Mouse (Mus musculus) gastrocnemius, postnatal 4 days (tissue): Measurements from ENCODE around the gene Retreg3. TPM values are rescaled to one million over a fixed set of nuclear protein-coding genes. Genes with fewer than 3 reads are reported as not detected.
"Not testable (repeated sequence)": the region's sequence is repeated elsewhere in the genome, so short reads cannot be mapped to it uniquely, and the experiment has no call there.

Source experiments
- DNase-seq, 2 experiments: peaks; one replicate each; pipeline ENCODE4 v3.0.0; 2021 to 2022; ENCODE audit warnings: low spot score in 2 of 2, mixed read lengths in 2 of 2
- long read RNA-seq, 2 experiments: library from polyadenylated mRNA; stranded (forward); transcript quantifications; one replicate each; pipeline ENCODE4 v2.0.0; 2021
- total RNA-seq, 2 experiments: library from RNA; stranded (reverse); gene quantifications; 2 replicates each; pipeline ENCODE4 v1.2.3; 2021

Retreg3 gene
- 10 to 100 TPM; 41.6 to 42.9 TPM for total RNA-seq
- long read RNA-seq, experiment 1, transcript Retreg3-201 (9 exons, 3,165 nt) = major isoform, 10 of 15 reads
- long read RNA-seq, experiment 1, partial matches to known transcripts = 1 of 15 reads
- long read RNA-seq, experiment 1, other reads (novel, unspliced or antisense) = 3 of 15 reads
- long read RNA-seq, experiment 2, transcript Retreg3-201 (9 exons, 3,165 nt) = major isoform, 15 of 22 reads
- long read RNA-seq, experiment 2, partial matches to known transcripts = 0 of 22 reads
- long read RNA-seq, experiment 2, other reads (novel, unspliced or antisense) = 6 of 22 reads

DNA sequence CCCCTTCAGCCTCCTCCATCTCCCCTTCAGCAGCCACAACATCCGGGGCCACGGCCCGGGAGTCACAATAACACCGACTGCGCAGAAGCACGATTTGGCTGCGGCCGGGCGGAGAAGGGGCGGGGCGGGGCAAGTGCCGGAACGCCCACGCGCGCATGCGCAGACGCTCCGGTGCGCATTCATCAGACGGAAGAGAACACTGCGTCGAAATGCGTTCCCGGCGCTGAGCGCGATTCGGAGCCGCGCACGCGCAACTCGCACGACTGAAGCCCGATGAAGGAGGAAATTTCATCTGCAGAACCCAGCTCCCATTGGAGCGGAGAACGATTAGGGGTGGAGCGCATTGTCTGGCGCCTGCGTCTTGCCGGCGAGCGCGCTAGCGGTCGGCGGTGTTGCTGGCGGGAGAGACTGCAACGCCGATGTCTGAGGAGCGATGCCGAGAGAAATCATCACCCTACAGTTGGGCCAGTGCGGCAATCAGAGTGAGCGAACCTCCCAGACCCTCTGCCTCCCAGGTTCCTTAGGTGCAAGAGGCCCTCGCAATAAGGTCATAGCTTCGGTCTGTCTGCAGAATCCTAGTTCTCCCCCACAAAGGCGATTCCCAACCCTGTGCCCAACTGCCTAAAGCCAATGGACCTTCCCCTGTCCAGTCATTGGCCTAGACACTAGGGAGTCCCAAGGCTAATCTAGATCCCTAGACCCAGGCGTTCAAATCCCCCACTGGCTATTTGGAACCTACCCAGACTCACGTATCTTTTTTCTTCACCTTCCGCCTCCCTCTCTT, at the start of gene Retreg3, which contains the start of gene Tubg1:
TSS of gene Retreg3 (minus strand) at position 133 of the 784 bp plus-strand sequence.
TSS of gene Tubg1 (plus strand) at position 178 of the 784 bp plus-strand sequence.
- DNase-seq = peak; percentile 99

DNA sequence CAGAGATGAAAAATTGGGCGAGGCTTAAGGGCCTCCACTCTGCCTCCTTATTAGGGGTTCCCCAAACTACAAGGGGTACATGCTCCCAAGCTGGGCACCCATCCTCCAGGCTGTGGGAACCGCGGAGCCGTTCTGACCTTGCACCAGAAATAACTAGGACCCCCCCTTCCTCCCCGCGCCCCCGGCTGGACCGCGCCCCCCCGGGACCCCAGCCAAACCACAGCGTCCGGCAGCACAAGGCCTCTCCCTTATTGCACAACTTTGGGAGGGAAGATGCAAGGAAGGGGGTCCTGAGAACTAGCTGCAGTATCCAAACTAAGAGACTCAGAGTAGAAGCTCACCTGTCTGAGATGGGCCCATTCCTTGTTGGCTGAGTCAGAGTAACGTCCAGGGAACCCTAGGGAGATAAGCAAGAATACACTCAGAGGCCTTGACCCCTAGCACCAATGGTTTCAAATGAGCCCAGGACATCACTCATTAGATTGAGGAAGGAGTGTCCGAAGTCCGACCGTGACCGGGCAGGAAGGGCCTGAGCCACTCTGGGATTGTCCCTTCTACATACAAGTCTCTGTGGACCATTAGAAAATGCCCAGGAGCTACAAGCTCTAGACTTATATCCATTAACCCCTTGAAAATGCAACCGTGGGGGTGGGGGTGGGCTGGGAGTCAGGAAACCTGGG, 48.7 kb upstream of the Retreg3 start:
- no peak for DNase-seq

DNA sequence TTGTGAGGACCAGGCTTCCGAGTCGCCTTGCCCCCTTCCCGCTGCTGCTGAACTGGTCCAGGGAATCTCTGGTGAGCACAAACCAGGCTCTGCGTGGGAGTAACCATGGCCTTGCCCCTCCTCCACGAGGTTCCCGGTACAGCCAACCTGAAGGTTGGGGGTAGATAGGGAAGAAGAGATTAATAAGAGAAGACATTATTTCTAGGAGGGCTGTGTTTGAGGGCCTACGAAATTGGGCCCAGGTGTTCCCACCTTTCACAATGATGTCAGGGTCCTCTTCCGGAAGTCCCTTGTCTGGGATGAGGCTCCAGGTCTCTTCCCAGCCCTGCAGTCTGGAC, 48.2 kb upstream of the Retreg3 start:
- DNase-seq = no peak

DNA sequence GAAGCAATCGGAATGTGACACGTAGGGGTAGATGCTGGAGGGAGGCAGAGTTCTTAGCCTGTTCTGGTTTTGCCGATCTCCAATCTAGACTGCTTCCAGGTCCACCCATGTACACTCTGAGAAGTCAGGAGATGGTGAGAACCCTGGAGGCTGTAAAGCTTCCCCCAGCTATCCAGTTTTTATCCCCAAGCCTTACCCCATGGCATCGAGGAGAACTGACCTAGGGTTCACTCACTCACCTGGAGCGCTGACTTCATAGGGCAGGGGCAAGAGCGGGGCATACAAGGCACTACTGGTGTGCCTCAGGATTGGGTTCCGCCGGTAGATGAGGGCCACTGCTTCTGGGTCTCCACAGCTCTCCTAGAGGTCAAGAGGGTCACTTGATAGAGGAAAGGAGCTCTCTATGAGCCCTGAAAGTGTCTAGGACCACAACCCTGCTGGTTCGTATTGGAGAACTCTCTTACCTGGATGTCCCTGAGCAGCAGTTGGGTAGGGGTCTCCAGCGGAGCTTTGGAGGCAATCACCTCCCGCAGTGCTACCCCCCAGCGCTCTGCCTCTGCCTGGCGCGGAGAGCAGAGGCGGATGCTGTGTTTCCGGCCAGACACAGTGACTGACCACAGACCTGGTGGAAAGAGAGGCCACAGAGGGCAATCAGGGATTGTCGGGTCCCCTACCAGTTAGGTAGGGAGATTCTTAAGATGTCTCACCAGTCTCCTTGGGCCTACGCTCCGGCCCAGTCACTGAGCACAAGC, 47.7 kb upstream of the Retreg3 start:
- no peak for DNase-seq

DNA sequence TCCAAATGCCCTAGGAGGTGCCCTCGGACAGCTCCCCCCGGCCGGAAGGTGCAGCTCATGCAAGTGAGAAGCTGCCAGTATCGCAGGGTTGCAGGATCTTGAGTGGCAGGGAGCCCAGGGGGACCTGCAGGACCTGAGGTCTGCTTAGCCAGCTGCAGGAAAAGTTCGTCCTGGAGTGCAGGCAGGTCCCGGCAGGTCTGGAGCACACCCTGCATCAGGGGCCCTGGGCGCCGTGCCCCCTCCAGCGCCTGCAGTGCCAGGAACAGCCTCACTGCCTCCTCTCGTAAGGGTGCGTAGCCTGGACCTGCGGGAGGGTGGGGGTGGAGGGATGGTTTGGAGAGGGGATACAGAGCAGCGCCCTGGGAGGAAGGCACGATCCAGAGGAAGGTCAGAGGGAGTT, 46.7 kb upstream of the Retreg3 start:
- no peak for DNase-seq

DNA sequence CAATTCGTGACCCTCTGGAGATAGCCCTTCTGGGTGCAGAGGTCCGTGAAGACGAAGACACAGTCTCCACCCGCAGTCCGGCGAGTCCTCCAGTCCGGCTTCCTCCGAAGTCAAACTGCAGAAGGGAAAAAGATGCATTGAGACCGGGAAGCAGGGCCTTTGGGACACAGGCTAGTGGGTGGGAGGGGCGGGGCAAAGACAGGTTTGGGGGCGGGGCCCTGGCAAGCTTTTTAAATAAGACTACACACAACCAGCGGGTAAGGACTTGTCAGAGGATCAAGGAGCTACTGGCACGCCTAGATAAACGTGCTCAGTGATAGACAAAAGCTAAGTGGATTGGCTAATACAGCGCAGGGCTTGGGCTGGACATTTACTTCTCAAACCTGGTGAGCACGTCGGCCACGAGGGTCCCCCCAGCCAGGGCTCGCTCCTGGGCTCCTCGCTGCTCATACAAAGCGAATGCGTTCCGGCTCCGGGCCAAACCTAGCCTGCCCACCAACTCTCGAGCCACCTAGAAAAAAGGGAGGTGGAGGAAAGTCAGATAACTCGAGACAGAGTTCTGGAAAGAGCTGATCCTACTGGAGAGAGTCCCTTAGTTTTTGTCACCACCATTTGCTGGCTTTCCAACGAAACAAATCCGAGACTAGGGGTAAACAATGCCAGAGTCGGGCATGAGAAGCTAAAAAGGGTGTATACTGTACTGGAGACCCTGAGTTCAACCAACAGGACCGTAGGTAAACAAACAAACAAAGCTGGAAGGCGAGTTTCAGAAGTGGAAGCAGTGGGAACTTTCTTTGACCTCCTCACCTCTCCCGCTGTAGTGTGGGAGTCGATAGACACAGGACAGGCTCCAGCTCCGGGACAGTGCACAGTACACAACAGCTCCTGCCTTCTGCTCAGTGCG, 45.2 kb upstream of the Retreg3 start:
- no peak for DNase-seq

DNA sequence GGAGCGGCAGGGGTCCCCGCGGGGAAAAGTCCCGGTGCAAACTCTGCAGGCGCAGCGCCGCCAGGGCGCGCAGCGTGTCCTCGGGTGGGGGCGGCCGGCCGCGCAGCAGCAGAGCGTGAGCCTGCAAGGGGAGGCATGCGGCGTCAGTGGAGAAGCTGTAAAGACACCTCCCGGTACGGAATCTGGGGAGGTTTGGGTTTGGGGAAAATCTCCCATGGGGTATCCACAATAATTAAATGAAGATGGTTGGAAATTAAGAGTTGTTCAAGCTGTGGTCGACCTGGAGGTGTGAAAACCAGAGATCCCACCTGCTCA, 44.6 kb upstream of the Retreg3 start:
- DNase-seq = no peak

DNA sequence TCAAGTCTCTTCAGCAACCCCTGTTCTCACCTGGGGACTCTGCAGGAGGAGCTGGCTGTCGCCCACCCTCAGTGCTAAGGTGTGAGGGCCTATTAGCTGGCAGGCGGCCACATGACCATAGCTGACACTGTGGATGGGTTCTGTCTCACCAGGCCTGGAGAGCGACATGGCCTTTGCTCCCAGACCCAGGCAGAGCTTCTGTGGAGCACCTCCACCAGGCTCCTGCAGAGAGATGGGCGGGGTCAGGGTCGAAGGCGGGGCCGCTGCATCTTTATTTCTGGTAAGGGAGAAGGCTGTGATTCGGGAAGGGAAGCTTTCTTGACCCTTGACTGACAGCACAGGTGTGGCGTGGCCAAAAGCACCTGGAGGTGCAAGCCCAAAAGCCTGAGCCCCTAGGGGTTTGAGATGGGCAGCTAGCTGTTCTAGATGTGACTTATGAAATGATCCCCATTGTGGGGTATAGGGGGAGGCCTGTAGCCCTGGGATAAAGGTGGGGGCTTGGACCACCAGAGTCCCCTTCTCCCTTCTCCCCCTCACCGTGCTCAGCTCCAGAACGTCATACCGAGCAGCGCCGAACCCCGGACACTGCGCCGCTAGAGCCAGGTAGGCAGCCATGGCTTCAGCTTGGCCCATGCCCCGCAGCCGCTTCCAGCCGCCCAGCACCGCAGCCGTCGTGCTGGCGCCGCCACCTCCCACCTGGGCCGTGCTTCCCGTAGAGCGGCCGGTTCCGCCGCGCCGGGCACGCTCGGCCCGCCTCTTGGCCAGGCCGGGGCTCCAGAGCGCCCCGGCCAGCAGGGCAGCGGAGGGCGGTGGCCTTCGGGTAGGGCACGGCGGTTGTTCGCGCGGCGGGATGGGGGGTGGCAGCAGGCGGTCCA, 44.0 kb upstream of the Retreg3 start:
- no peak for DNase-seq

DNA sequence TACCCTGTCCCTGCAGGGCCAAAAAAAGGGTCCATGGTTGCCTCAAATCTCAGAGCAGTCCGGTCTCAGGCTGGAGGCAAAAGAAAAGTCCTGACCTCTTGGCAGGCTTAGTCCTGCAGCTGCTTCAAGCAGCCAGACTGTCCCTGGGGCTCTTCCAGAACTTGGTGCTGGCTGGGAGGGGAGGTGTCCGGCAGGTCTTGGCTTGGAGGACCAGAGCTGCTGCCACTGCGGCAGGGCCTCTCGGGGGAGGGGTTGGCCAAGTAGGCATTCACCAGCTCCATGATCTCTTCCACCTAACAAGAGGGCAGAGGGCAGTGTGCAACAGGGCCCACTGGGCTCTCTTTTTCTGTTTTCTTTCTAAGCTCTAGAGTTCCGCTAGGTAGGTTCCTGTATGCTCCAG, 43.1 kb upstream of the Retreg3 start:
- peak in 1 of 2 experiments; percentile 74 for DNase-seq

DNA sequence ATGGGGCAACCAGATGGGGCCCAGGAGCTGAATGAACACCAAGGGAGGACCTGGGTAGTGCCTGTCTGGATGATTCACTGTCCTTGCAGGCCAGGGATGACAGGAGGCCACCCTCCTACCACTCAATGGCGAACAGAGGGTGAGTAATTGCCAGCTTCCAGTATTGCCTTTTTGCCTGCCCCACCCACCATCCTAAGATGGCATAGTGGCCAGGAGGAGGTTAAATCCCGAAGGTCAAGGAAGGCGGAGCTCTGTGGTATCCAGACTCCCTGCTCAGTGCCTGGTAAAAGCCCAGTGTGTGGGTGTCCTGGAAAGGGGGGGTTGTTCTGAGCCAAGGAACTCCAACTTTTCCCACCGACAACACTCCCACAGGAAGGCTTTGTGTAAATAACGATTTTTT, 42.6 kb upstream of the Retreg3 start:
- no peak for DNase-seq

DNA sequence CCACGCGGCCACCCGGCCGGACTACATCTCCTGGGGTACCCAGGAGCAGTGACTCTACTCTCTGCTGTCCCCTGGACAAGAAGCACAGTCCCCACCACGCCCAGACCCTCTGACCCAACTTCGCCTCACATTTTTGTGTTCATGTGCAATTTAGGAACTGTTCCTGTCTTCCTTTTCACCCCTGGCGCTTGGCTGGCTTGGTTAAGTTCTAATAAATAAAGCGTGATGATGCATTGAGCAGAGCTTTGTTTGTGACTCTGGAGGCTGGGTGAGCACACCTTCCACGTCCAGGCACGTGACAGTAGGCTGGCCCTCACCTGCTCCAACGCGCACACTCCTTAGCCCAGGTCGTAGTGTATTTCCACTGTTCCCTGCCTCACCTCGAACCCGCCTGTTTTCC, 41.9 kb upstream of the Retreg3 start:
- no peak for DNase-seq

DNA sequence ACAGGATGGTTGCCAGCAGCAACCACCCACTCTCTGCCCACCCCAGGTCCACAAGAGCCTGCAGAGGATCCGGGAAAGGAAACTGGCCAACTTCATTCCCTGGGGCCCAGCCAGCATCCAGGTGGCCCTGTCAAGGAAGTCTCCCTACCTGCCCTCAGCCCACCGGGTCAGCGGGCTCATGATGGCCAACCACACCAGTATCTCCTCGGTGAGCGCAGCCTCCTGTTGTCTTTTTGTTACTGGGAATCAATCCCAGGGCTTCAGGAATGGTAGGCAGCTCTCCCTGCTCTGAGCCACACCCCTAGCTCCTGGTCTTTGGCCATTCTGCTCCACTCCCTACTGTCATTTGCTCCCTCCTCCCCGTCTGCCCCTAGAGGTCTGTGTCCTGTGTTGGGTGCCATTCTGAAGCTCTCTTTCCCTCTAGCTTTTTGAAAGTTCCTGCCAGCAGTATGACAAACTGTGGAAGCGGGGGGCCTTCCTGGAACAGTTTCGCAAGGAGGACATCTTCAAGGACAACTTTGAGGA, 41.4 kb upstream of the Retreg3 start:
- not testable (repeated sequence) for DNase-seq

DNA sequence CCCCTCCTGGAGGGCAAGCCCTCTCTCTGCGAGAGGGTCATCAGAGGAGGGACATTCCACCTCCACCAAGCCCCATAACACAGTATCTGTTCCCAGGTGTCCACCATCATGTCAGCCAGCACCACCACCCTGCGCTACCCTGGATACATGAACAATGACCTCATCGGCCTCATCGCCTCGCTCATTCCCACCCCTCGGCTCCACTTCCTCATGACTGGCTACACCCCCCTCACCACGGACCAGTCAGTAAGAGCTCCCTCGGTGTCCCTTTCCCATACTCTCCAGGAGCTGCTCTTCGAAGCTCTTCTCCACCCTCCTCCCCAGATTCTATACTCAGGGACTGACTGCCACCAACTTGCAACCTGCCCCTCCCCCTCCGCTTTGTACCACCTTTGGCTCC, 40.5 kb upstream of the Retreg3 start:
- DNase-seq = peak in 1 of 2 experiments; percentile 10

DNA sequence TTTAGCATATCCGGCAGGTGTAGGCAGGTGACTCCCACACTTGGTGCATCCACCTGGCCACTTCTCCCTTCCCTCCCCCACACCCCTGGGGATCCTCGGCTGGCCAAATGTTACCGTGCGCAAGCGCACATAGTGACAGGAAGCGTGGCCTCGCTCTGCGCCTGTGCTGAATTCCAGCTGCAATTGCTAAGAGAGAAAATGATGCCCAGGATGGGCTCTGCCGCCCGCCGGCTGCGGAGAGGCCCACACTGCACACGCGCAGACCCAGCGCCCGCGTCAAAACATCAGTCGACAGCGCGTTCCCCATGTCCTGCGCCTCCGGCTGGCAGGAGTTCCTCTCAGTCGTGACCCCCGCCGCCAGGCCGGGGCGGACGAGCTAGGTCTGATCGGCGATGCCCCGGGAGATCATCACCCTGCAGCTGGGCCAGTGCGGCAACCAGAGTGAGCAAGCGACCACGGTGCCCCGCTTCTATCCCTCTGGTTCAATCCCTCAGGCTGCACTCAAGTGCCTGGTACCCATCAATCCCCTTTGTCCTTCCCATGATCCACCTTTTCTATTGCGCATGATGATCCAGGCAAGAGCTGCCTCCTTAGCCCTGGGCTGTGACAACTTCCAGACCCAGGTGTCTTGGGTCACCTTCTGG, 36.2 kb upstream of the Retreg3 start, which contains the start of gene Tubg2:
TSS of gene Tubg2 (plus strand) at position 180 of the 644 bp plus-strand sequence.
- DNase-seq = no peak

DNA sequence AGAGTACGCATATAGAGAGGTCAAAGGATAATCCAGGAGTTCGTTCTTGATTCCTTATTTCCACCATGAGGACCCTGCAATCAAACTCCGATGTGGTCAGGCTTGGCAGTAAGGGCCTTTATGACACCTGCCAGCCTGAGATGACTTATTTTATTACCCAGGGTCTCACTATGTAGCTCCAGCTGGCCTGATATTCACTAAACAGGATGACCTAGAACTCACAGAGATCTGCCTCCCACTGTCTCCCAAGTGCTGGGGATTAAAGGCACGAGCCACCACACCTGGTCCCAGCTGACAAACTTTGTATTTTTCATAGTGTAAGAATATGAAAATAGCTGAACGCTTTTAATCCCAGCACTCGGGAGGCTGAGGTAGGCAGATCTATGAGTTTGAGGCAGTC, 35.5 kb upstream of the Retreg3 start:
- DNase-seq = no peak

DNA sequence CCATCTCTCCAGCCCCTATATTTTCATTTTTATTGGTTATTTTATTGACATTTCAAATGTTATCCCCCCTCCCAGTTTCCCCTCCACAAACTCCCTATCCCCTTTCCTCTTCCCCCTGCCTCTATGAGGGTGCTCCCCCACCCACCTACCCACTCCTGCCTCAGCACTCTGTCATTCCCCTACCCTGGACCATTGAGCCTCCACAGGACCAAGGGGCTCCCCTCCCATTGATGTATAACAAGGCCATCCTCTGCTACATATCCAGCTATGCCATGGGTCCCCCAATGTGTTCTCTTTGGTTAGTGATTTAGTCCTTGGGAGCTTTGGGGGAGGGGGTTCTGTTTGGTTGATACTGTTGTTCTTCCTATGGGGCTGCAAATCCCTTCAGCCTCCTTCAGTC, 35.0 kb upstream of the Retreg3 start:
- no peak for DNase-seq

DNA sequence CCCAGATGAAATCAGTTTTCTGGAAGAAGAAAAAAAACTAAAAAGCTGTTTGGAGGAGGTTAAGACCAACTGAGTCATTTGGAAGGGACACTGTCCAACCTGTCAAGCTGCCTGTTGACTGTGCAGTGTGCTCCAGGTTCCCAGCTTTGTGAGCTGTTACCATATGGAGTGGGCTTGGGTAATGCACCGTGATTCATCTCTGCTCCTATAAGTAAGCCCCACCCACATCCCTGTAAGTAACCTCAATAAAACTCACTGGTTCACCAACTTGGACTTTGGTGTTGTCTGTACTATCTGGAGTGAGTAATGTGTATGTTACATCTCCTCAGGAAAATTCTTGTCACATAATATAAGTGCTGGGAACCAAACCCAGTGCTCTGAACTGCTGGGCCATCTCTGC, 33.1 kb upstream of the Retreg3 start:
- no peak for DNase-seq

DNA sequence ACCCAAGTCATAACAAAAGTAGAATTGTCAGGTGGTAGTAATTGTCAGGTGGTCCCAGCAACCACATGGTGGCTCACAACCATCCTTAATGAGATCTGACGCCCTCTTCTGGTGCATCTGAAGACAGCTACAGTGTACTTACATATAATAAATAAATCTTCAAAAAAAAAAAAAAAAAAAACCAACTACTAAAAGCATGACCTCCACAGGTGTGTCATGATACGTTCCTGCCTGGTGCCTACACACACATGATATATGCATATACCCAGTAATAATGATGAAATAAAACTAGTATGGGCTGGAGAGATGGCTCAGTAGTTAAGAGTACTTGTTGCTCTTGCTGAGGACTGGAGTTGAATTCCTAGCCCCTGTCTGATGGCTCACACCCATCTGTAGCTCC, 31.4 kb upstream of the Retreg3 start:
- no peak for DNase-seq
